Mouse (Mus musculus) spleen, adult 2 months (tissue): ENCODE measurements around the gene Cramp1l.

Experiments used
- CTCF ChIP-seq: fragments of 200-500 bp; IDR thresholded peaks from 2 replicates; pipeline ENCODE4 v1.5.1; 2011; ENCODE audit warnings: mild to moderate bottlenecking, inconsistent platforms; ENCODE audit not compliant: insufficient read depth, insufficient read length, insufficient replicate concordance; ENCODE audit errors: extremely low read depth
- POLR2A ChIP-seq: fragments of 200-500 bp; IDR thresholded peaks from 2 replicates; pipeline ENCODE4 v1.6.1; 2011; ENCODE audit warnings: low read depth, low read length, inconsistent platforms

- no peak for TF ChIP-seq CTCF
- TF ChIP-seq POLR2A: no peak
Measured at GRCm38 (mm10) chr17:24953291-24953690, 62.3 kb downstream of the Cramp1l start.
